10 mouse cellular contexts compared by ENCODE assay signal in the genomic region with DNA sequence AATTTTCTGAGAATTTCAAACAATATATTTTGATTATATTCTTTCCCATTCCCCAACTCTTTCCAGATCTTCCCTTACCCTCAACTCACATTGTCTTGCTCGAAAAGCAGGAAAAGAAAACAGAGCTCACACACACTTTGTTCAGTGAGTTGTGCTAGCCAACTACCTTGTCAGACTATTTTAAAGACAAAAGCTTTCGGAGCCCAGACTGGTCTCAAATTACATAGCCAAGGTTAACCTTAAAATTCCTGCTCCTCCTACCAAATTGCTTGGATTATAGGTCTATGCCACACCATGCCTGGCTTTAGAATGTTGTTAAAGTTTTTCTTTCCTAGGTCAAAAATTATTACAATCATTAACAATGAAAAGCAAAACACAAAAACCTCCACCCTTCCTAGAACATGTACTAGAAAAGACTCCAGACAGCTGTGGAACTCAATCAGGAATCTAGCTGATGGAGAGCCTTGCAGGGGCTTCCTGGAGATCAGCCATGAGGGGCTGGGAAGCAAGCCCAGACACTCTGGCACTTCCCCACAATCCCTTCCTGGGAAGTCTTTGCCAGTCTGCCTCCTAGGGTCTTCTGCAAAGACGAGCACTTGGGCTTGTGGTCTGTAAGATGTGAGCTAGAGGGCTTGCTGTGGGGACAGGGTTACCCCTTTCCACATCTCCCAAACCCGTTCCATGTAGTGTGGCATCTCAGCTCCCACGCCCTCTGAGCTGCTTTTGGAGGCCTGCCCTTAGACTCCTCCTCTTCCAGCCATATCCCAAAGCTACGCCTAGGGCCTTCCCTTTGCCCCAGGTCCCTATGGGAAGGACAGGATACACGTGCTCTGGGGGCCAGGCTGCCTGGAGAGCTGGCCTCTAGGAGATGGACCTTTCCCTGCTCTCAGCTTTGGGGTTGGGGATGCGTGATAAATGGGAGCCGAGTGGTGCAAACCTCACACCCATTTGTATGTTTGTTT. TPM values are rescaled to one million over a fixed set of nuclear protein-coding genes. Genes with fewer than 3 reads are reported as not detected.
DNase-seq lines count a peak whose midpoint lies in the region; ATAC-seq lines count a peak whose summit lies in the region.
"Had no signal": no experiment of that assay in that cellular context is flagged by ENCODE, and none has a peak within 500 bp of the region (broad histone marks: within the 10 kb centered on the region; RNA-seq: fewer than 3 reads in every experiment).

No protein-coding gene starts in this region.

- H3K27me3 ChIP-seq in hindbrain, embryonic 14.5 days (ENCODE audit: control insufficient read depth, insufficient read depth, low read length), result no peaks in the 10 kb centered on the region
- H3K27me3 ChIP-seq in hindbrain, embryonic 10.5 days (ENCODE audit: insufficient read depth, poor library complexity, severe bottlenecking), result peaks cover 18% of the 10 kb centered on the region
- peaks cover 6% of the 10 kb centered on the region; the same call in 1 of the 2 replicates for H3K27me3 ChIP-seq in embryonic facial prominence, embryonic 13.5 days
- 0 out of 2 replicates have a peak, but pooled peaks cover 5% of the 10 kb centered on the region for H3K27me3 ChIP-seq in limb, embryonic 15.5 days

- no peaks in the 10 kb centered on the region for H3K4me1 ChIP-seq in hindbrain, embryonic 14.5 days (replicated peaks; ENCODE audit: control insufficient read depth, insufficient read depth, low read length)
- 0 out of 2 replicates have a peak, but pooled peaks cover 2% of the 10 kb centered on the region for H3K4me1 ChIP-seq in hindbrain, embryonic 10.5 days (replicated peaks)
- H3K4me1 ChIP-seq in embryonic facial prominence, embryonic 13.5 days, result peaks cover 12% of the 10 kb centered on the region
- peaks cover 12% of the 10 kb centered on the region for H3K4me1 ChIP-seq in limb, embryonic 15.5 days

- no peak overlapping the region for H3K27ac ChIP-seq in hindbrain, embryonic 14.5 days
- no peak overlapping the region for H3K27ac ChIP-seq in hindbrain, embryonic 10.5 days
- peak overlapping the region; percentile 69 for H3K27ac ChIP-seq in embryonic facial prominence, embryonic 13.5 days
- H3K27ac ChIP-seq in limb, embryonic 15.5 days, result peak overlapping the region; percentile 69

- peak; percentile 43 for DNase-seq in hindbrain, embryonic 14.5 days (ENCODE audit: low spot score)
- DNase-seq in hindbrain, embryonic 10.5 days (ENCODE audit: low spot score), result no peak
- DNase-seq in lung, postnatal 10 days, result peak; percentile 18
- DNase-seq in lung, postnatal 25 days (ENCODE audit: low spot score), result no peak
- DNase-seq in adrenal gland, postnatal 36 days, result no peak

- H3K9me3 ChIP-seq in hindbrain, embryonic 14.5 days (ENCODE audit: control insufficient read depth, low read length), result no peaks in the 10 kb centered on the region
- H3K9me3 ChIP-seq in hindbrain, embryonic 10.5 days, result no peaks in the 10 kb centered on the region
- H3K9me3 ChIP-seq in embryonic facial prominence, embryonic 13.5 days, result no peaks in the 10 kb centered on the region
- no peaks in the 10 kb centered on the region for H3K9me3 ChIP-seq in limb, embryonic 15.5 days

- ATAC-seq in hindbrain, embryonic 14.5 days (ENCODE audit: low FRiP score), result 0 out of 2 replicates have a peak, but pooled peaks have one; percentile 12
- ATAC-seq in embryonic facial prominence, embryonic 13.5 days (ENCODE audit: insufficient number of reproducible peaks, insufficient read depth, low FRiP score, low TSS enrichment, low read depth), result 0 out of 2 replicates have a peak, but pooled peaks have one; percentile 20
- peak; percentile 49; the same call in 1 of the 2 replicates for ATAC-seq in limb, embryonic 15.5 days (ENCODE audit: insufficient number of reproducible peaks, low FRiP score, low TSS enrichment, low read depth)

- no peak overlapping the region for H3K9ac ChIP-seq in hindbrain, embryonic 14.5 days
- no peak overlapping the region for H3K9ac ChIP-seq in embryonic facial prominence, embryonic 13.5 days
- no peak overlapping the region for H3K9ac ChIP-seq in limb, embryonic 15.5 days

- H3K4me2 ChIP-seq in hindbrain, embryonic 14.5 days (replicated peaks), result no peak overlapping the region
- H3K4me2 ChIP-seq in embryonic facial prominence, embryonic 13.5 days, result no peak overlapping the region
- H3K4me2 ChIP-seq in limb, embryonic 15.5 days, result no peak overlapping the region

- no peak overlapping the region for H3K4me3 ChIP-seq in hindbrain, embryonic 14.5 days (replicated peaks; ENCODE audit: low read length)
- no peak overlapping the region for H3K4me3 ChIP-seq in hindbrain, embryonic 10.5 days
- H3K4me3 ChIP-seq in embryonic facial prominence, embryonic 13.5 days, result no peak overlapping the region
- H3K4me3 ChIP-seq in limb, embryonic 15.5 days, result no peak overlapping the region

- peaks cover 33% of the 10 kb centered on the region for H3K36me3 ChIP-seq in hindbrain, embryonic 14.5 days (replicated peaks; ENCODE audit: control insufficient read depth, insufficient read depth)
- peaks cover 5% of the 10 kb centered on the region for H3K36me3 ChIP-seq in hindbrain, embryonic 10.5 days
- peaks cover 20% of the 10 kb centered on the region for H3K36me3 ChIP-seq in embryonic facial prominence, embryonic 13.5 days
- H3K36me3 ChIP-seq in limb, embryonic 15.5 days, result peaks cover 12% of the 10 kb centered on the region

- 75% methylated on average over 9 of the region's 9 CpGs for WGBS in hindbrain, embryonic 14.5 days
- WGBS in hindbrain, embryonic 10.5 days, result 69% methylated on average over 9 of the region's 9 CpGs
- 53% methylated on average over 9 of the region's 9 CpGs for WGBS in embryonic facial prominence, embryonic 13.5 days
- 42% methylated on average over 9 of the region's 9 CpGs for WGBS in limb, embryonic 15.5 days

RNA-seq across cellular contexts. Expression of gene Slc4a11, which starts 7.0 kb away (rescaled TPM):
- polyA plus RNA-seq in hindbrain, embryonic 14.5 days (2014; fragmentation: Nextera tagmentation; extraction: Ambion mirVana), result 0.78 and 0.82 TPM in 2 replicates
- polyA plus RNA-seq in hindbrain, embryonic 10.5 days (2016; fragmentation: Nextera tagmentation; extraction: Ambion mirVana), result 0.20 and 0.70 TPM in 2 replicates
- polyA plus RNA-seq in embryonic facial prominence, embryonic 13.5 days (2015; fragmentation: Nextera tagmentation; extraction: Ambion mirVana), result 3.2 TPM in 2 replicates
- 2.6 and 2.9 TPM in 2 replicates for polyA plus RNA-seq in limb, embryonic 15.5 days (2015; fragmentation: Nextera tagmentation; extraction: Ambion mirVana)
- 1 to 10 TPM; 3.2 to 3.3 TPM for total RNA-seq in adrenal gland, postnatal 36 days (2021)
- total RNA-seq: hematopoietic stem cell, adult 5-6 weeks; liver, adult 2 months; megakaryocyte-erythroid progenitor cell, adult 5-6 weeks had no signal

RNA-seq across cellular contexts. Expression of gene Itpa, which starts 36.9 kb away (rescaled TPM):
- polyA plus RNA-seq in hindbrain, embryonic 14.5 days (2014; fragmentation: Nextera tagmentation; extraction: Ambion mirVana), result 115 and 116 TPM in 2 replicates
- 148 and 151 TPM in 2 replicates for polyA plus RNA-seq in hindbrain, embryonic 10.5 days (2016; fragmentation: Nextera tagmentation; extraction: Ambion mirVana)
- polyA plus RNA-seq in embryonic facial prominence, embryonic 13.5 days (2015; fragmentation: Nextera tagmentation; extraction: Ambion mirVana), result 118 and 126 TPM in 2 replicates
- 90.9 and 99.1 TPM in 2 replicates for polyA plus RNA-seq in limb, embryonic 15.5 days (2015; fragmentation: Nextera tagmentation; extraction: Ambion mirVana)
- total RNA-seq in adrenal gland, postnatal 36 days (2021), result 10 to 100 TPM; 28.1 to 31.2 TPM

RNA-seq across cellular contexts. Expression of gene Ddrgk1, which starts 39.9 kb away (rescaled TPM):
- 62.5 and 65.3 TPM in 2 replicates for polyA plus RNA-seq in hindbrain, embryonic 14.5 days (2014; fragmentation: Nextera tagmentation; extraction: Ambion mirVana)
- 47.1 and 50.7 TPM in 2 replicates for polyA plus RNA-seq in hindbrain, embryonic 10.5 days (2016; fragmentation: Nextera tagmentation; extraction: Ambion mirVana)
- polyA plus RNA-seq in embryonic facial prominence, embryonic 13.5 days (2015; fragmentation: Nextera tagmentation; extraction: Ambion mirVana), result 61.7 and 72.7 TPM in 2 replicates
- 69.6 and 71.7 TPM in 2 replicates for polyA plus RNA-seq in limb, embryonic 15.5 days (2015; fragmentation: Nextera tagmentation; extraction: Ambion mirVana)
- 100 to 1,000 TPM; 199 to 232 TPM for total RNA-seq in adrenal gland, postnatal 36 days (2021)

Comparison
In these comparisons a context has a peak if more than half of its experiments do, and no peak if none do; other contexts are left out.
1. DNase-seq: peak in hindbrain, embryonic 14.5 days (single experiment) and lung, postnatal 10 days (single experiment); none in hindbrain, embryonic 10.5 days (single experiment), lung, postnatal 25 days (single experiment) and adrenal gland, postnatal 36 days (0 of 2).
2. H3K27ac ChIP-seq: peak in embryonic facial prominence, embryonic 13.5 days (single experiment) and limb, embryonic 15.5 days (single experiment); none in hindbrain, embryonic 14.5 days (single experiment) and hindbrain, embryonic 10.5 days (single experiment).
3. Peak in every context shown above with its lines, with median percentiles within 50 percentile points of each other: ATAC-seq.